Mouse (Mus musculus) stomach, postnatal 0 days (tissue): ENCODE data around the gene Trpm8.

Experiments used
- CTCF ChIP-seq: IDR thresholded peaks from 2 replicates; pipeline ENCODE4 v1.5.1; 2016; ENCODE audit warnings: antibody characterized with exemption, low read depth, mild to moderate bottlenecking, moderate library complexity
- EP300 ChIP-seq: optimal IDR thresholded peaks from 2 replicates; pipeline ENCODE3; 2016; ENCODE audit warnings: antibody characterized with exemption

DNA sequence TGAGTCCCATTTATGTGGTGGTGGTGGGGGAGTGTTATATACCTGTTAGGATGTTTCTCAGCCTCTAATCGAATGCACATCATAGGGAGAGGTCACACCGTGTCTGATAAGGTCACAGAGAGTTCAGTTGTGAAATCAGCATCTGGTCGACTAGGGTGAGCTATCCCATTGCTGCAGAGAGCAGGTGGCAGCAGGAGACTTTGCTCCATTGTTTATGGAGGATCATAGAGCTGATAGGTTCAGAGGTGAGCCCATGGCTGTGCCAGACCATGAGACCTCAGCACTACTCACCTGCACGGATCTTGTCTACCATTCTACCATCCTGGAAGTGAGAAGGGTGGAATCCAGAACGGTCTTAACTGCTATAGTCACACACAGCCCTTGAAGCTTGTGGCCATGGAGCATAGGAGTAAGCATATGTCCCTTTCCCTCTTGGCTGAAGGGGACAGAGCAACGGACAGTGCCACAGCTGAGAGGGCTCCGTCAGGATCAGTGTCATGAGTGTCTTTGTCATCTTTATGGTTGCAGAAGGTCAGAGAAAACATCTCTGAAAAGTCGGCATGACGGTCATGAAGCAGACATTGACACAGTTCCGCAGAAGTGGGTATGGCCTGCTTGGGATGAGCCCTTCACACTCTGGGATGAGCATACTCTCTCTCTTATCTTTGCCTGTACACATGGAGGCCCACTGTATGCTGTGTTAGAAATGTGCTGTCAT, 6.9 kb downstream of the Trpm8 start:
- TF ChIP-seq CTCF (no peak), EP300 (no peak)
